Mouse (Mus musculus): ENCODE data around the gene Sel1l3.

- TF ChIP-seq GABPA (IDR thresholded peaks at IDR 0.05; ENCODE audit: low read depth, low read length) (no peak), RAD21 (IDR thresholded peaks at IDR 0.05; ENCODE audit: low read depth, low read length) (no peak), UBTF (IDR thresholded peaks at IDR 0.05; ENCODE audit: borderline replicate concordance, insufficient read depth, low read depth, low read length) (no peak), POLR2A (IDR thresholded peaks at IDR 0.05; ENCODE audit: control insufficient read depth in 1 of 2, insufficient read depth in 1 of 2, low read depth in 1 of 2, low read length in 2 of 2, poor library complexity in 1 of 2) (no peak), POLR2AphosphoS5 (IDR thresholded peaks at IDR 0.05; ENCODE audit: borderline replicate concordance, low read depth, low read length) (no peak), CTCF (IDR thresholded peaks at IDR 0.05 in 2 of 3, conservative IDR thresholded peaks at IDR 0.05 in 1 of 3; ENCODE audit: control insufficient read depth in 1 of 3, insufficient read depth in 1 of 3, low read depth in 2 of 3, low read length in 3 of 3, poor library complexity in 1 of 3, severe bottlenecking in 1 of 3) (no peak)
Measured at GRCm38 (mm10) chr5:53172908-53173307, 40.8 kb downstream of the Sel1l3 start.

Measured in MEL (cell line).